Mouse (Mus musculus) stomach, postnatal 0 days (tissue): ENCODE measurements around the gene Eif3b.

Source experiments
- CTCF ChIP-seq: IDR thresholded peaks from 2 replicates; pipeline ENCODE4 v1.5.1; 2016; ENCODE audit warnings: antibody characterized with exemption, low read depth, mild to moderate bottlenecking, moderate library complexity
- EP300 ChIP-seq: optimal IDR thresholded peaks from 2 replicates; pipeline ENCODE3; 2016; ENCODE audit warnings: antibody characterized with exemption

DNA sequence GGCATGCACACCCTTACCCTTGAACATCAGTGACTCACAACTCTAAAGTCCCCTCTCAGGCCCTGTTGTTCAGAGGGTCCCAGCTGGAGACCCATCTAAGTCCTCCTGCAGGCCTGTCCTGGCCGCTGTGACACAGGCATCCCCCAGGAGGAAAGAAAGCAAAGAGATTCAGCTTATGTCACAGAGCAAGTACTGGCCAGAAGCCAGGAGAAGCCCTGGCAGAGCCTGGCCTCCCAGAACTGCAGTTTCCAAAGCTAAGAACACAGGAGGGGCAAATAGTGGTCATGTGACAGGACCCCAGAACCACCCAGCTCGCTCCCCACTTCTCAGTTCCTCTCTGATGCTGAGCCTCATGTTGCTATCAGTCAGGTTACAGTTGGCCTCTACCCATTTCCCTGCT, 36.3 kb downstream of the Eif3b start:
- TF ChIP-seq CTCF (no peak), EP300 (no peak)
